ENCODE assay signal across 7 mouse cellular contexts in the genomic region with DNA sequence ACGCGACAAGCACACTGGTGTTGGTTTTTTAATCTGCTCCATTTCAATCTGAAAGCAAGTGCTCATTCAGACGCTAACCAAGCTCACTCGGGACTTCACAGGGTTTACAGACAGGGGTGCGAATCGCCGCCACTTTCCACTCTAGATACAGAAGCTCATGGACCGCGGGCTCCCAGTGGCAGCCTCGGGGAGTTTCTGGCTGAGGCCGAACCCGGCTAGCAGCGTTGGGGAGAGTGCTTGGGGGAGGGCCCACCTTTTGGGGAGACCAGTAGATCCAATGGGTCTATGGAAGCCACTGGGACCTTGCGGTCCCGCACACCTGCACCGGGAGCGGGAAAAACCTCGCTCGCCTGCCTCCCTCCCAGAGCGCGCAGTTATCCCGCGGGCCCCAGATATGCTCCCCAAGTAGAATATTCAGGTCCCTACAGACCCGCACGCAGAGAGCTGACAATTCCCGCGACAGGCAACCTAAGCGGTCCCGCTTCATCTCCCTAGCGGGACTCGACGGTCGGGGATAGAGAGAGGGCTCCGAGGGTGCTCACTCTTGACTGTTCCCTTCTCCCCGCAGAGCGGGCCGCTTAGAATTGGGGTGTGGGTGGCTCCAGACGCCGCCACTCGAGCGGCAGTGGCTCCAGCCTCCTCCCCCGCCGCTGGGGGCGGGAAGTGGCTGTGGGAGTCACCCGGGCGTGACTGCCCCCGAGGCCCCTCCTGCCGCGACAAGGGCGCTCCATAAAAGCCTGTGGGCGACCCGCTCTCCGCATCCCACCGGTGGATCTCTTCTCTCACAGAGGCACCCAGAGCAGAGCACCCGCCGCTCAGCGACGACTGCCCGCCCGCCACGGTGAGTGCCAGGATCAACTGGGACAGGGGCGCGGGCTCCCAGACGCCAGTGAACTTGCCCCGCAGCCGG. TPM values are rescaled to one million over a fixed set of nuclear protein-coding genes. Genes with fewer than 3 reads are reported as not detected.
DNase-seq lines count a peak whose midpoint lies in the region; ATAC-seq and TF ChIP-seq lines count a peak whose summit lies in the region.

A gene (plus strand): TSS at position 750 of the 910 bp plus-strand sequence.

- no peak for TF ChIP-seq CTCF in layer of hippocampus, adult 2 months (conservative IDR thresholded peaks at IDR 0.05)

- H3K9ac ChIP-seq in embryonic facial prominence, embryonic 12.5 days = peak within 1 kb of the TSS; percentile 53
- H3K9ac ChIP-seq in lung, embryonic 16.5 days (ENCODE audit: low read length) = no peak within 1 kb of the TSS

- under 1% methylated on average over 66 of the region's 66 CpGs for WGBS in embryonic facial prominence, embryonic 12.5 days
- under 1% methylated on average over 65 of the region's 66 CpGs for WGBS in lung, embryonic 16.5 days

- no peaks in the 10 kb centered on the region for H3K36me3 ChIP-seq in embryonic facial prominence, embryonic 12.5 days
- no peaks in the 10 kb centered on the region for H3K36me3 ChIP-seq in lung, embryonic 16.5 days (ENCODE audit: control insufficient read depth, insufficient read depth, low read length)

- H3K4me2 ChIP-seq in embryonic facial prominence, embryonic 12.5 days (replicated peaks) = peak within 1 kb of the TSS; percentile 68
- peak within 1 kb of the TSS; percentile 69 for H3K4me2 ChIP-seq in lung, embryonic 16.5 days (ENCODE audit: low read depth, low read length)

- peaks cover 60% of the 10 kb centered on the region for H3K27me3 ChIP-seq in embryonic facial prominence, embryonic 12.5 days
- H3K27me3 ChIP-seq in lung, embryonic 16.5 days (ENCODE audit: control insufficient read depth, insufficient read depth, low read depth, low read length) = peaks cover 49% of the 10 kb centered on the region

- peak within 1 kb of the TSS; percentile 40 for H3K4me3 ChIP-seq in embryonic facial prominence, embryonic 12.5 days
- H3K4me3 ChIP-seq in layer of hippocampus, adult 2 months = peak within 1 kb of the TSS; percentile 53
- H3K4me3 ChIP-seq in lung, embryonic 16.5 days (ENCODE audit: low read length) = peak within 1 kb of the TSS; percentile 47

- DNase-seq in CD4-positive helper T cell, adult 2 months (ENCODE audit: low read depth, low spot score) = peak; percentile 7
- peak; percentile 69 for DNase-seq in Muller cell, postnatal 12 days (ENCODE audit: inconsistent ontology term)
- DNase-seq in layer of hippocampus, adult 2 months (ENCODE audit: low spot score in 2 of 2) = peak in 1 of 2 experiments; percentile 16
- DNase-seq in right cerebral cortex, adult 2 months (ENCODE audit: low spot score in 2 of 2) = peak; percentile 22 to 31

- no peaks in the 10 kb centered on the region for H3K9me3 ChIP-seq in embryonic facial prominence, embryonic 12.5 days
- no peaks in the 10 kb centered on the region for H3K9me3 ChIP-seq in lung, embryonic 16.5 days (ENCODE audit: control insufficient read depth, low read length)

- no peak within 1 kb of the TSS for H3K27ac ChIP-seq in embryonic facial prominence, embryonic 12.5 days
- H3K27ac ChIP-seq in layer of hippocampus, adult 2 months = no peak within 1 kb of the TSS
- no peak within 1 kb of the TSS for H3K27ac ChIP-seq in lung, embryonic 16.5 days (ENCODE audit: low read length)

- peaks cover 11% of the 10 kb centered on the region; the same call in 1 of the 2 replicates for H3K4me1 ChIP-seq in embryonic facial prominence, embryonic 12.5 days
- H3K4me1 ChIP-seq in lung, embryonic 16.5 days (replicated peaks; ENCODE audit: control insufficient read depth, insufficient read depth, low read length) = peaks cover 8% of the 10 kb centered on the region; the same call in 1 of the 2 replicates

- no peak for ATAC-seq in embryonic facial prominence, embryonic 12.5 days (ENCODE audit: insufficient number of reproducible peaks, insufficient read depth, low FRiP score, low TSS enrichment)
- peak; percentile 47 to 54 for ATAC-seq in hematopoietic stem cell, adult 5-6 weeks (replicated peaks in 1 of 2; ENCODE audit: insufficient read depth in 1 of 2, low FRiP score in 2 of 2, low TSS enrichment in 1 of 2, low read depth in 1 of 2, poor library complexity in 2 of 2, severe bottlenecking in 2 of 2)
- ATAC-seq in lung, embryonic 16.5 days (ENCODE audit: low read depth) = peak; percentile 49

RNA-seq across cellular contexts. Expression of the gene that starts here (rescaled TPM):
- 6.1 and 7.2 TPM in 2 replicates for polyA plus RNA-seq in embryonic facial prominence, embryonic 12.5 days (2016; fragmentation: Nextera tagmentation; extraction: Ambion mirVana)
- total RNA-seq in hematopoietic stem cell, adult 5-6 weeks (2017) = not detected in 2 replicates
- 100 to 1,000 TPM; 140 to 160 TPM for total RNA-seq in layer of hippocampus, adult 2 months (2021)
- polyA plus RNA-seq in lung, embryonic 16.5 days (2015; fragmentation: Nextera tagmentation; extraction: Ambion mirVana) = 1.1 and 1.2 TPM in 2 replicates

Comparison
In these comparisons a context has a peak if more than half of its experiments do, and no peak if none do; other contexts are left out.
1. RNA of the gene that starts here (total RNA-seq): 140 to 160 TPM in layer of hippocampus, adult 2 months; not detected in hematopoietic stem cell, adult 5-6 weeks; every median in the first group is over 100 times any median in the second.
2. Peak in ATAC-seq in hematopoietic stem cell, adult 5-6 weeks; RNA of the gene not detected or under 1 TPM.
3. Peak in every context shown above with its lines, with median percentiles within 50 percentile points of each other: H3K4me3 ChIP-seq.